8 mouse cellular contexts compared by ENCODE assay signal in genomic region chr7:49303600-49304411, GRCm38 (mm10).
DNase-seq lines count a peak whose midpoint lies in the region; ATAC-seq lines count a peak whose summit lies in the region.

No protein-coding gene starts in this region.

- DNase-seq in kidney, adult 8-10 months, result no peak
- DNase-seq in midbrain, embryonic 11.5 days (ENCODE audit: low spot score, missing footprints), result peak; percentile 92
- DNase-seq in thymus, postnatal 4 days, result peak; percentile 22
- DNase-seq in yolk sac, embryonic 10.5 days (ENCODE audit: low spot score), result no peak
- DNase-seq in urinary bladder, postnatal 14 days (ENCODE audit: low spot score), result no peak

- peak; percentile 78 for ATAC-seq in kidney, embryonic 14.5 days (ENCODE audit: low FRiP score, low TSS enrichment)
- peak; percentile 17; the same call in 1 of the 2 replicates for ATAC-seq in common myeloid progenitor, adult 5-6 weeks (replicated peaks; ENCODE audit: low read depth, poor library complexity, severe bottlenecking)
- ATAC-seq in hindbrain, embryonic 15.5 days (ENCODE audit: low FRiP score, low read depth), result peak; percentile 59; the same call in 1 of the 2 replicates
- peak; percentile 73 for ATAC-seq in midbrain, embryonic 11.5 days (ENCODE audit: low FRiP score)

- H3K9me3 ChIP-seq in kidney, embryonic 14.5 days (ENCODE audit: control insufficient read depth, low read length), result no peaks in the 10 kb centered on the region
- no peaks in the 10 kb centered on the region for H3K9me3 ChIP-seq in hindbrain, embryonic 15.5 days
- no peaks in the 10 kb centered on the region for H3K9me3 ChIP-seq in midbrain, embryonic 11.5 days (ENCODE audit: control insufficient read depth, low read length)

- no peaks in the 10 kb centered on the region for H3K36me3 ChIP-seq in kidney, embryonic 14.5 days (ENCODE audit: control insufficient read depth, insufficient read depth, low read length)
- no peaks in the 10 kb centered on the region for H3K36me3 ChIP-seq in hindbrain, embryonic 15.5 days
- no peaks in the 10 kb centered on the region for H3K36me3 ChIP-seq in midbrain, embryonic 11.5 days (ENCODE audit: control insufficient read depth, insufficient read depth, low read length)

- H3K4me2 ChIP-seq in kidney, embryonic 14.5 days (replicated peaks; ENCODE audit: low read depth, low read length), result peak overlapping the region; percentile 85
- H3K4me2 ChIP-seq in hindbrain, embryonic 15.5 days, result peak overlapping the region; percentile 72
- peak overlapping the region; percentile 75 for H3K4me2 ChIP-seq in midbrain, embryonic 11.5 days

- 4% methylated on average over 29 of the region's 31 CpGs for WGBS in kidney, embryonic 14.5 days
- 3% methylated on average over 30 of the region's 31 CpGs for WGBS in hindbrain, embryonic 15.5 days
- WGBS in midbrain, embryonic 11.5 days, result 1% methylated on average over 31 of the region's 31 CpGs

- H3K4me3 ChIP-seq in kidney, embryonic 14.5 days (ENCODE audit: low read length), result peak overlapping the region; percentile 48
- peak overlapping the region; percentile 31 for H3K4me3 ChIP-seq in hindbrain, embryonic 15.5 days
- H3K4me3 ChIP-seq in midbrain, embryonic 11.5 days (ENCODE audit: low read depth, low read length), result peak overlapping the region; percentile 32

- peak overlapping the region; percentile 55 for H3K9ac ChIP-seq in kidney, embryonic 14.5 days (ENCODE audit: low read depth, low read length)
- H3K9ac ChIP-seq in hindbrain, embryonic 15.5 days, result no peak overlapping the region
- peak overlapping the region; percentile 49 for H3K9ac ChIP-seq in midbrain, embryonic 11.5 days (ENCODE audit: low read length)

- no peaks in the 10 kb centered on the region; the same call in 1 of the 2 replicates for H3K27me3 ChIP-seq in kidney, embryonic 14.5 days (ENCODE audit: control insufficient read depth, insufficient read depth, low read length)
- H3K27me3 ChIP-seq in hindbrain, embryonic 15.5 days, result no peaks in the 10 kb centered on the region
- H3K27me3 ChIP-seq in midbrain, embryonic 11.5 days (ENCODE audit: control insufficient read depth, insufficient read depth, low read length), result no peaks in the 10 kb centered on the region; the same call in 1 of the 2 replicates

- H3K27ac ChIP-seq in kidney, embryonic 14.5 days (ENCODE audit: low read depth, low read length), result no peak overlapping the region
- no peak overlapping the region for H3K27ac ChIP-seq in hindbrain, embryonic 15.5 days (replicated peaks)
- no peak overlapping the region for H3K27ac ChIP-seq in midbrain, embryonic 11.5 days (ENCODE audit: low read depth, low read length)

- peaks cover 24% of the 10 kb centered on the region for H3K4me1 ChIP-seq in kidney, embryonic 14.5 days (ENCODE audit: control insufficient read depth, insufficient read depth, low read length)
- H3K4me1 ChIP-seq in hindbrain, embryonic 15.5 days (replicated peaks), result peaks cover 25% of the 10 kb centered on the region
- peaks cover 21% of the 10 kb centered on the region for H3K4me1 ChIP-seq in midbrain, embryonic 11.5 days (ENCODE audit: control insufficient read depth, insufficient read depth, low read length)

Comparison
In these comparisons a context has a peak if more than half of its experiments do, and no peak if none do; other contexts are left out.
1. ATAC-seq: peak in every context shown above with its lines; median percentile 78 in kidney, embryonic 14.5 days; 73 in midbrain, embryonic 11.5 days; 59 in hindbrain, embryonic 15.5 days; 17 in common myeloid progenitor, adult 5-6 weeks.
2. DNase-seq: peak in midbrain, embryonic 11.5 days (single experiment) and thymus, postnatal 4 days (single experiment); none in kidney, adult 8-10 months (0 of 2), yolk sac, embryonic 10.5 days (single experiment) and urinary bladder, postnatal 14 days (single experiment).
3. Peak in every context shown above with its lines, with median percentiles within 50 percentile points of each other: H3K4me2 ChIP-seq and H3K4me3 ChIP-seq.